Mouse (Mus musculus) urinary bladder, adult 18-20 months (tissue): Measurements from ENCODE around the gene AF067061.
"Not testable (repeated sequence)": the region's sequence is repeated elsewhere in the genome, so short reads cannot be mapped to it uniquely, and the experiment has no call there.

ENCODE experiments used
- DNase-seq, 2 experiments: peaks; one replicate each; pipeline ENCODE4 v3.0.0; 2022; ENCODE audit warnings: low spot score in 2 of 2, mixed read lengths in 2 of 2

AF067061 gene

DNA sequence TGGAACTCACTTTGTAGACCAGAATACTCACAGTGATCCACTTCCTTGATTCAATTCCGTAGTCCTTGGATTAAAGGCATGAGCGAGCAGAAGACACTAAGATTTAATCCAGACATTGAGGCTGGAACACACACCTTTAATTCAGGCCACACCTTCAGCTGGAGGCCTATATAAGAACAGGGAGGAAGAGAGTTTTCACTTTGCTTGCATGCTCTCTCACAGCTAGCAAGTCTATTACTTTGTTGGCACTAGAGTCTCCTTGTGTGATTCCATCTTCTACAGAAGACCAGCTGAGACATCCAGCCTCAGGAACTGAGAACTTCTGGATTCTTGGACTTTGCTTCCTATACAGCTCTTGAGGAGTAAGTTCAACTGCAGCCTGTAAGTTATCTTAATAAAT lies at the start of gene AF067061:
AF067061 (plus strand) TSS at position 245 of the 400 bp plus-strand sequence.
- DNase-seq = not testable (repeated sequence)

- not testable (repeated sequence) for DNase-seq
Observed at GRCm38 (mm10) chr13:120215847-120216246, 47.1 kb upstream of the AF067061 start, which contains the start of gene Gm21762. Gene Gm21762, minus strand, starts transcription at chr13:120215947.

DNA sequence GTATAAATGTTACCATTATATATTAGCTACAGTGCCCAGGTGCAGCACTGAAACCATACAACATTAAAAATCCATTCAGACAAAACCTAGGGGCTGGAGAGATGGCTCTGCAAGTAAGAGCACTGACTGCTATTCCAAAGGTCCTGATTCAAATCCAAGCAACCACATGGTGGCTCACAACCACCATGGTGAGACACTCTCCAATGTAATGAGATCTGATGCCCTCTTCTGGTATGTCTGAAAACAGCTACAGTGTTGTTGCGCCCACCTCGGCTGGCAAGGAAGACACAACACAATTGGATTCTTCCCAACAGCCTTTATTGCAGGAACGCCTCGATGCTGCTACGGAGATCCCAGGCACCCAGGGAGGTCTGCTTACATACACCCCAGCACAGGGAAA lies 42.0 kb upstream of the AF067061 start:
- DNase-seq = not testable (repeated sequence)

DNA sequence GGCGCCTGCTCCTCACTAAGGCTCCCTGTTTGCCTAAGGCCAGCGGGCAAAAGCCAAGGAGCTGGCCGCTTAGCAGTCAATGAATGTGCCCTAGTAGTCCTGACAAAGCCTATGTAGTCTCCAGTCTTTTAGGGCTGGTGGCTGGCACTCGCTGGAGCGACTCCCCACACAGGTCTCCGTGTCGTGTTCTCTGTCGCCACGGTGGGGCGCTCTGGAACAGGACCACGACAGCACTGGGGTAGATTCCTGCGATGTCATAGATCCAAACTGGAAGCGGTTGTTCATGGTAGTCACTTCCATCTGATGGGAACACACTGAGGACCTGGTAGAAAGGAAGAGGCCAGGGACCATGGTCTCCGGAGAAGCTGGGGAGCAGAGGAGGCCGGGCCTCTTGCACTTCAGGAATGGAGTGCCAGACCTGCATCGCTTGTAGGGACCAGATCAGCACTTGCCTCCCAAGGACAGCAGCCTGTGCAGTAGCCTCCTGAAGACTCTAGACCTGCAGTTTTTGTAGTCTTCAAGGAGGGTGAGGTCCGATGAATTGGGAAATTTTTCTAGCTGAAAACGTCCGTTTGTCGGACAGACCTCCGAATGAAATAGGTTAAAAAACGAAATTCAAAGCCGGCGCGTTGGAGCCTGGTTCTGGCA lies 39.8 kb upstream of the AF067061 start:
- not testable (repeated sequence) for DNase-seq

DNA sequence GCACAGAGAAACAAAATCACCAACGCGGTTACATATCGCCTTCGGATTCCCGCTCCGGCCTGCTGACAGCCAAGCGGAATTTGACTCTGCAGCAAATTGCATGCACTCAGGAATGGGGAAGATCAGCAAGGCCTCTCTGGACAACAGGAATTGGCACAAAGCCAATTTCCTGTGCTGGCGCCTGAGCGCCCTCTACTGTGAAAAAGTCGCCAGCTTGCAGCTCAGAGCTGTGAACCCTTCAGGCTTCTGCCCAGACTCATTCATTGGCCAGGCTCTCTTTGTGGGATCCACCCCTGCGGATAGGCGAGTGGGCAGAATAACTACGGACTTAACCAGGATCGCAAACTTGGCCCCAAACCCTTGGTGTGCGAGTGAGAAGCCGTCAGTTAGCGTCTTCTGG lies 31.1 kb upstream of the AF067061 start:
- not testable (repeated sequence) for DNase-seq

DNA sequence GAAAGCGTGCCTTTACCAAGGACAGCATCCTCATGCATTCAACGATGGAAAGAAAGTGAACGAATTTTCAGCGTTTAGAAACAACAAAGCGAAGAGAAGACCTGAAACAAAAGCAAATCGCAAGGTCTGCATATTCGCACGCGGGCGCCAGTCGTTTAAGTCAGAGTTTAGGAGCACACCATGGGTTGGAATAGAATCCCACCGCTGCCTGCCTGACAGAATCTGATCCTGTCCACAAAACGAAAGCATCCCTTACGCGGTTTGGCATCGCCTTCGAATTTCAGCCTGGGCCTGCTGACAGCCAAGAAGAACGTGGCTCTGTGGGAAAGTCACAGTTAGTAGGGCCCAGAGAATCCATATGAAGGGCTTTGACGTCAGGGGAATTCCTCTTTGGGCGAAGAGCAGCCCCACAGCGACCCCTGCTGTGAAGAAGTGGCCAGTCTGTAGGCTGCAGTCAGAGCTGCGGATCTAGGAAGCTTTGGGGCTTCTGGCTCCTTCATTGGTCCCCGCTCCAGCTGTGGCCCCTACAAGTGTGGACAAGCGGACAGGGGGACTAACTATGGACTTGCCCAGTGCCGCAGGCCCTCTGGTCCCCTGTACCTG lies 30.4 kb upstream of the AF067061 start:
- not testable (repeated sequence) for DNase-seq

GRCm38 (mm10) chr13:120238811-120239210 lies 24.1 kb upstream of the AF067061 start, which contains the start of gene Gm21731:
Gene Gm21731, plus strand, starts transcription at chr13:120239111.
- not testable (repeated sequence) for DNase-seq

- not testable (repeated sequence) for DNase-seq
Observed at GRCm38 (mm10) chr13:120251208-120251924, 11.5 kb upstream of the AF067061 start.

GRCm38 (mm10) chr13:120258817-120259658 lies 3.9 kb upstream of the AF067061 start:
- not testable (repeated sequence) for DNase-seq

GRCm38 (mm10) chr13:120259718-120260117 lies 3.2 kb upstream of the AF067061 start:
- DNase-seq = not testable (repeated sequence)

DNA sequence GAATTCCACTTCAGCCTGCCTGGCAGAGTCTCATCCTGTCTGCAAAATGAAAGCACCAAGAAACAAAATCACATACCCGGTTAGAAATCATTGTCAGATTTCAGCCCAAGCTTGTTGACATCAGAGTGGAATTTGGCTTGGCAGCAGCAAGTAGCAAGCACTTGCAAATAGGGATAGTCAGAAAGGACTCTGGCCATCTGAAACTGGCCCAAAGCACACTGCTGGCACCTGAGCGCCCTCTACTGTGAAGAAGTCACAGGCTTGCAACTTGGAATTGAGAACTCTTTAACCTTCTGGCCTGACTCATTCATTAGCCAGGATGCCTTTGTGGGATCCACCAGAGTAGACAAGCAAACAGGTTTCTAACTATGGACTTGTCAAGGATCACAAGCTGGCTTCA lies 14.9 kb downstream of the AF067061 start:
- not testable (repeated sequence) for DNase-seq

DNA sequence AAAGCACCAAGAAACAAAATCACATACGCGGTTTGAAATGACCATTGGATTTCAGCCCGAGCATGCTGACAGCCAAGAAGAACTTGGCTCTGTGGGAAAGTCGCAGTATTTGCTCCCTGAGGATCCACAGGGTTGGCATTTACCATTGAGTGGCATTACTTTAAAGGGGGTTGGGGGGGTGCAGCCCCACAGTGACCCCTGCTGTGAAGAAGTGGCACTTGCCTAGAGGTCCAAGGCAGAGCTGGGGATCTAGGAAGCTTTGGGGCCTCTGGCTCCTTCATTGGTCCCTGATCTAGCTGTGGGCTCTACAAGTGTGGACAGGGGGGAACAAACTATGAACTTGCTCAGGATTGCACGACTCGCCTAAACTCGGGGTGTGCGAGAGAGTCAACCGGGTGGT lies 15.9 kb downstream of the AF067061 start:
- no peak for DNase-seq

DNA sequence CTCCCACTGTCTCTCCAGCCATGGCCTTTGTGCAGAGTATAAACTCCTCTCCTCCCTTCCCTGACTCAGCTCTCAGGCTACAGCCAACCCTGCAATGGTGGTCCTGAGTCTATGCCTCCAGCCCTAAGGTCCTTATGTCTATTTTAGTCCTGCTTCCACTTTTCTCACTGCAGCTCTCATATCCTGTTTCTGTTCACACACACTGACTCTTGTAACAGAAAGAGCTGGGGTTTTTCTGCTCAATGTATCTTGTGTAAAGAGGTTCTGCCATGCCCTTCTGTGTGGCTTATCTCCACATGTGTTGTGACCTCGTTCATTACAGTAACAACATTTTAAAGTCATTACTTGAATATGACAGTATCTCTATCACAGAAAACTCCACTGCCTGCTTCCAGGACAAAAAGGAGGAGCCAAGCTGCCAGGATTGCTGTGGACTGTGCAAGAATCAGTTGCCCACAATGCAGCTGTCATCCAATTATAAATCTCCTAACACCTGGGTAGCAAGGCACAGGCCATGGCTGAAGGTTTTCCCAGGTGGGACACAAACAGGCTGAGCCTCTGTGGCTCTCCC lies 36.5 kb downstream of the AF067061 start:
- DNase-seq = no peak

- DNase-seq = no peak
Observed at GRCm38 (mm10) chr13:120299991-120300442, 37.1 kb downstream of the AF067061 start, which contains the start of gene BC147527. Gene BC147527, plus strand, starts transcription at chr13:120300392.

DNA sequence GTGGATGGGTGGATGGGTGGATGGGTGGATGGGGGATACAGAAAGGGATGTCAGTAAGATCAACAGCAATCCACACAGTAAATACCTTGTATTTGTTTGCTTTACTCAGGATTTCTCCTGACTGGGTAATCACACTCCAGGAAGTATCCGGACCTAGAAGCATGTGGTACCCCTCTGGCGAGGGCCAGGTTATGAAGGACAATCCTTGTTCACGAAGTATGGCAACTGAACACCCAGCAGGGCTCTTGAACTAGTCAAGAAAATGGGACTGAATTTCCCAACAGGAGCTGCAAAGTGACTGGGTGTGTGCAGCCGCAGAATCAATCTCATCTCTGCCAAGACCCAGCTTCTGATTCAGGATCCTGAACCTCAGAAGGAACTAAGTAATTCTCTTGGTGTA lies 37.9 kb downstream of the AF067061 start:
- DNase-seq = no peak

DNA sequence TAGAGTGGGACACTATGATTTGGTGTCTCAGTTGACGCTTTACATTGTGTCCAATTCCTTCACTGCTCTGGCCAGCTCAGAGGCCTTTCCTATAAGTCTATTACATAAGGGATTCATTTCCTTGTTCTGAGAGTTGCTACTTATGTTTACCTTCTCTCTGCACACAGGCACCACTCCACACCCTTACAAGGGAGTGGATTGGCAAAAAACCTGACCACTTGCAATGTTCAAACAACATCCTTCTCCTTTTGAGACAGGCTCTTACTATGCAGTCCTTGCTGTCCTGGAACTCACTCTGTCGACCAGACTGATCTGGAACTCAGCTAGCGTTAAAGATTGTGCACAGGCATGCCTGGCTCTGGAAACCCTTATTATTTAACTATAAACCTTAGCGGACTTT lies 47.8 kb downstream of the AF067061 start:
- DNase-seq = no peak

- no peak for DNase-seq
Observed at GRCm38 (mm10) chr13:120313584-120313983, 50.7 kb downstream of the AF067061 start.
